Mouse (Mus musculus) brain, embryonic 14.5 days (tissue): Measurements from ENCODE around the gene Cyth1.

ENCODE experiments used
- CTCF ChIP-seq: fragments of 200-500 bp; IDR thresholded peaks from 2 replicates; pipeline ENCODE4 v1.5.1; 2012; ENCODE audit warnings: inconsistent platforms, mild to moderate bottlenecking, moderate library complexity, borderline replicate concordance; ENCODE audit not compliant: insufficient read depth, insufficient read length; ENCODE audit errors: extremely low read depth
- POLR2A ChIP-seq: fragments of 200-500 bp; IDR thresholded peaks from 2 replicates; pipeline ENCODE4 v1.6.1; 2012; ENCODE audit warnings: mild to moderate bottlenecking, inconsistent platforms, borderline replicate concordance; ENCODE audit not compliant: poor library complexity, insufficient read depth, insufficient read length, severe bottlenecking; ENCODE audit errors: extremely low read depth

DNA sequence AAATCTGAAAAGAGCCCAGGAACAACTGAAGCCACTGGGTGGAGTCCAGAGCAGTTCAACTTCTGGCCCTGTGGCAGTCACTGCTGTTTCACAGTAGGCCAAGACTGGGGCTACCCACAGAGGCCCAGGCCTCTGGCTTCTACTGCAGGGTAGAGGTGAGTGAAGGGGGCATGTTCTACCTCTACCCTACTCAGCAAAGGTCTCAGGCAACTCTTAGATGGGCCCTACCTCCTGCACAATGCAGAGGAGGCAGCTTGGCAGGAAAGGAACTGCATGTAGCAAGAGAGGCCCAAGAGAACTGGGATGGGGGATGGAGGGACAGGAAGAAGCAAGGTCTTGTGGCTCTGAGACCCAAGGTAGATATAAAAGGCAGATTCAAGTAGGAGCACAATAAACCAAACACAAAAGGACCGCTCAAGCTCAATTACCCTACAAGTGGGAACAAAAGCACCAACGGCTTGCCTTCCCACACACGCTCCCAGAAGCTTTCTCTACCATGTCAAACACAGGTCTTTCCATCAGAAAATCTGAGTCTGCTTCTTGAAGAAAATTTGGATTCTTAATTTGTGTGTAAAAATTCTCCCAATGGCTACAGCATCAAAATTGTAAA, 40.9 kb downstream of the Cyth1 start:
- no peak for TF ChIP-seq CTCF
- TF ChIP-seq POLR2A, result no peak
